Mouse (Mus musculus) heart, embryonic 12.5 days (tissue): Measurements from ENCODE around the gene Larp4. TPM values are rescaled to one million over a fixed set of nuclear protein-coding genes. Genes with fewer than 3 reads are reported as not detected.

ENCODE experiments used
- ATAC-seq: fragments of 200-750 bp; cut with Nextera tagmentation; 2 replicates; pipeline ENCODE4 v1.8.0; 2017; ENCODE audit warnings: moderate TSS enrichment, moderate library complexity; ENCODE audit not compliant: insufficient number of reproducible peaks, low FRiP score
- H3K27ac ChIP-seq: fragments of 300-500 bp; sonication (generic); 2 replicates; pipeline ENCODE4 v1.5.1; 2016; ENCODE audit warnings: mild to moderate bottlenecking, moderate library complexity; ENCODE audit not compliant: poor library complexity, severe bottlenecking
- H3K27me3 ChIP-seq: fragments of 300-500 bp; sonication (generic); replicated peaks from 2 replicates; pipeline ENCODE4 v1.6.1; 2016; ENCODE audit warnings: mild to moderate bottlenecking, moderate library complexity
- H3K36me3 ChIP-seq: fragments of 300-500 bp; sonication (generic); 2 replicates; pipeline ENCODE4 v1.6.1; 2016; ENCODE audit warnings: mild to moderate bottlenecking, moderate library complexity
- H3K4me1 ChIP-seq: fragments of 300-500 bp; sonication (generic); replicated peaks from 2 replicates; pipeline ENCODE4 v1.6.1; 2016; ENCODE audit warnings: mild to moderate bottlenecking
- H3K4me2 ChIP-seq: fragments of 300-500 bp; sonication (generic); 2 replicates; pipeline ENCODE4 v1.6.1; 2016; ENCODE audit warnings: mild to moderate bottlenecking, moderate library complexity
- H3K4me3 ChIP-seq: fragments of 300-500 bp; sonication (generic); 2 replicates; pipeline ENCODE4 v1.5.1; 2016; ENCODE audit warnings: mild to moderate bottlenecking
- H3K9ac ChIP-seq: fragments of 300-500 bp; sonication (generic); 2 replicates; pipeline ENCODE4 v1.6.1; 2016; ENCODE audit warnings: mild to moderate bottlenecking, moderate library complexity
- H3K9me3 ChIP-seq: fragments of 300-500 bp; sonication (generic); replicated peaks from 2 replicates; pipeline ENCODE4 v1.6.1; 2016; ENCODE audit warnings: mild to moderate bottlenecking, moderate library complexity
- WGBS: fragments of 180-500 bp; shearing (Covaris S2); methylation state at CpG from one replicate; pipeline ENCODE4 v1.1.7; 2016; 5-methylcytosine and 5-hydroxymethylcytosine counted together
- polyA plus RNA-seq: library from polyadenylated mRNA; unstranded; fragments of >200 nt; fragmentation: Nextera tagmentation; extraction: Ambion mirVana; gene quantifications from 2 replicates; pipeline ENCODE4 v1.2.1, GENCODE M21; 2016

Gene Larp4
- polyA plus RNA-seq, 1 experiment from 2014 or later: 38.0 TPM

DNA sequence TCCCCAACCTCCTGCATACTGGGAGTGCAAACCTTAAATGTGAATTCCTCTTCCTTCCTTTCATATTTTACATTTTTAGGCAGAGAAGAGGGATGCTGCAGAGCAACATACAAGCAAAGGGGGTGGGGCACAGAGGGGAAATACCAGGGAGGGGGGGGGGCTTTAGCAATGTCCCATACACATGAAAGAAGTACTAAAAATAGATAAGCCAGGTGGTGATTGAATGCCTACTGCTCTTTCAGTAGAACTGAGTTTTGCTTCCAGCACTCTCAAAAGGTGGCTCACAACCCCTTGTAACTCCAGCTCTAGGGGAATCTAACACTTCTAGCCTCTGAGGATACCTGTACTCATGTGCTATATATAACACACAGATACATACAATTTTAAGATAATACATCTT lies 36.3 kb downstream of the Larp4 start:
- H3K4me3 ChIP-seq: no peak overlapping the region
- H3K4me2 ChIP-seq: no peak overlapping the region
- ATAC-seq: no peak
- H3K9me3 ChIP-seq: no peaks in the 10 kb centered on the region
- H3K27ac ChIP-seq: peak overlapping the region; percentile 48; the same call in 1 of the 2 replicates
- H3K36me3 ChIP-seq: peaks cover 80% of the 10 kb centered on the region
- no peak overlapping the region for H3K9ac ChIP-seq
- H3K4me1 ChIP-seq: peaks cover 8% of the 10 kb centered on the region; the same call in 1 of the 2 replicates
- H3K27me3 ChIP-seq: no peaks in the 10 kb centered on the region

GRCm38 (mm10) chr15:100018280-100018899 lies 48.5 kb downstream of the Larp4 start:
- Histone ChIP-seq H3K4me1 (peaks cover 9% of the 10 kb centered on the region; the same call in 1 of the 2 replicates), H3K4me3 (no peak overlapping the region), H3K36me3 (peaks cover 13% of the 10 kb centered on the region), H3K9me3 (no peaks in the 10 kb centered on the region), H3K27ac (no peak overlapping the region), H3K4me2 (no peak overlapping the region), H3K9ac (no peak overlapping the region), H3K27me3 (no peaks in the 10 kb centered on the region)
- ATAC-seq: no peak
- WGBS: 78% methylated on average over 6 of the region's 6 CpGs

DNA sequence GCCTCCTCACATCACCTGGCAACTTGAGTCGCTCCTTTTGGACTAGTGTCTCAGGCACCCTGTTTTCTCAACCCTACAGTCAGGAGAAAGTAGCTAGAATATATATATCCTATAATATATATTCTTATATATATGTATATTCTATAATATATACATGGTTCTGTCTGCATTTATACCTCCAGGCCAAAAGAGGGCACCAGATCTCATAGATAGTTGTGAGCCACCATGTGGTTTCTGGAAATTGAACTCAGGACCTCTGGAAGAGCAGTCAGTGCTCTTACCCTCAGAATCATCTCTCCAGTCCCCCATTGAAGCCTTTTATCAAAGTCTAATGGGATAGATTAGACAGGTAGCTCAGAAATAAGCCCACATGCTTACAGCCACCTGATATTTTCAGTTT lies 51.3 kb downstream of the Larp4 start:
- Histone ChIP-seq H3K27ac (no peak overlapping the region), H3K4me2 (no peak overlapping the region), H3K4me1 (peaks cover 9% of the 10 kb centered on the region; the same call in 1 of the 2 replicates), H3K27me3 (no peaks in the 10 kb centered on the region), H3K36me3 (peaks cover 7% of the 10 kb centered on the region; the same call in 1 of the 2 replicates), H3K9ac (no peak overlapping the region), H3K9me3 (no peaks in the 10 kb centered on the region), H3K4me3 (no peak overlapping the region)
- WGBS: 92% methylated on average over 1 of the region's 1 CpGs
- ATAC-seq: no peak

DNA sequence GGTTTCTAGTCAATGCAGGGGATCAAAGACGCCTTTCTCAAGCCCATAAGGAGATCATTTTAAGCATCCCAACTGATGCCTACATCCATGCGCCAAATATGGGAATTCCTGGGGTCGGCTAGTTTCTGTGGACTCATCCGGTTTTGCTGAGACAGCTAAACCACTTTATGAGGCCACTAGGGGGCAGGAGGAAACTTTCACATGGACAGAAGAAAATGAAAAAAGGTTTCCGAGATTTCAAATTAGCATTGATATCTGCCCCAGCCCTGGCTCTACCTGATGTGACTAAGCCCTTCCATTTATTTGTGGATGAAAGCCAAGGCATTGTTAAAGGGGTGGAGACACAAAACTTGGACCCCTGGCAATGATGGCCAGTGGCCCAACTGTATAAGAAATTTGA lies 53.1 kb downstream of the Larp4 start:
- H3K4me2 ChIP-seq: no peak overlapping the region
- H3K4me1 ChIP-seq: peaks cover 9% of the 10 kb centered on the region; the same call in 1 of the 2 replicates
- H3K36me3 ChIP-seq: no peaks in the 10 kb centered on the region
- 21% methylated on average over 5 of the region's 5 CpGs for WGBS
- H3K9ac ChIP-seq: no peak overlapping the region
- H3K27me3 ChIP-seq: no peaks in the 10 kb centered on the region
- ATAC-seq: no peak
- 0 out of 2 replicates have a peak, but pooled peaks cover 2% of the 10 kb centered on the region for H3K9me3 ChIP-seq
- no peak overlapping the region for H3K4me3 ChIP-seq
- H3K27ac ChIP-seq: no peak overlapping the region

DNA sequence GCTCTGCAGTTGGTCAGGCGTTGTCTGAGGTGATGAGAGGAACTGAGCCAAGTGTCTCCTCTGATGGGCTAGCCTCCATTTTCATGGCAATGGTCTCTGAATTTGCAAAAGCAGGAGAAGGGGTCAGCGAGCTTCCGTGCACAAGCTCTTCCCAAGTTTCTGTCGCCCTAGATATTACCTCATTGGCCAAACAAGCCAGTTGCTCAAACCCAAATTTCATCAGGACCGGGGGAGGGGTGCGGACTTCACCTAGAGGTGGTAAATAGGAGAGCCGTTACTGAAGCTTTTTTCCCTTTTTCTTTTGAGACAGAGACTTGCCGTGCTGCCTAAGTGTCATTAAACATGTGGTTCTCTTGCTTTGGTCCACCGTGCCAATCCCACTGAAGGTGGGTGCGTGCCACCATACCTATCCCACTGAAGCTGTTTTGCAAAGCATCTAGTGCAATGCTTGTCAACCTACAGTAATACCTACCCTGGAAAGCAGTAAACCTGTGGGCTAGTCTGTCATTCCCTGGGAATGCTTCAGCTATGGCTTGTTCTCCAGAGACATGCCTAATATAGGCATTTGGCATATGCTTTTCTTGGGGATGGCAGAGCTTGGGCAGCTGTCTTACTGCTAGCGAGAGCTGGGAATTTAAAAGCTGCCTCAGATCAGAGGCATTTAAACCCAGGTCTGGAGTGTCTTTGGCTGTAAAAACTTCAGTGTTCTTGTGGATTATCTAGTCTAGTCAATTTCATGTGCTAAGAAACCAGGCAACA lies 55.4 kb downstream of the Larp4 start:
- 76% methylated on average over 11 of the region's 11 CpGs for whole genome bisulfite sequencing
- no peaks in the 10 kb centered on the region for H3K27me3 ChIP-seq
- H3K36me3 ChIP-seq: no peaks in the 10 kb centered on the region
- H3K9me3 ChIP-seq: 0 out of 2 replicates have a peak, but pooled peaks cover 2% of the 10 kb centered on the region
- ATAC-seq: no peak
- 0 out of 2 replicates have a peak, but pooled peaks cover 4% of the 10 kb centered on the region for H3K4me1 ChIP-seq
- H3K4me2 ChIP-seq: no peak overlapping the region
- H3K27ac ChIP-seq: no peak overlapping the region
- H3K9ac ChIP-seq: no peak overlapping the region
- no peak overlapping the region for H3K4me3 ChIP-seq

DNA sequence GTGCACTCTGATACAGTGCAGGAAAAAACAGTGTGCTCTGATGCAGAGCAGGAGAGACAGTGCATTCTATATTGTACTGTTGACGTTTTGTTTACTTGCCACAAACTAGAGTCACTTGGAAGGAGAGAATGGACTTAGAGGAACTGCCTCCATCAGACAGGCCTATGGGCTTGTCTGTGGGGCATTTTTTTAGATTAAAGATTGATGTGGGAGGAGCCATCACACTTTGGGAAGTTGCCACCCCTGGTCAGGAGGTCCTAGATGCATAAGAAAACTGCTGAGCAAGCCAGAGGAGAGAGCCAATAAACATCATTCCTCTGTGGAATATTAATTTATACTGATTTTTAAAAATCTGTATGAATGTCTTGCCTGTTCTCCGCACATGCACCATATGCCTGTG lies 58.3 kb downstream of the Larp4 start:
- no peak overlapping the region for H3K4me3 ChIP-seq
- H3K27ac ChIP-seq: no peak overlapping the region
- 0 out of 2 replicates have a peak, but pooled peaks cover 2% of the 10 kb centered on the region for H3K4me1 ChIP-seq
- no peak overlapping the region for H3K9ac ChIP-seq
- 71% methylated on average over 2 of the region's 2 CpGs for WGBS
- ATAC-seq: no peak
- no peaks in the 10 kb centered on the region for H3K27me3 ChIP-seq
- no peaks in the 10 kb centered on the region for H3K36me3 ChIP-seq
- no peak overlapping the region for H3K4me2 ChIP-seq
- H3K9me3 ChIP-seq: peaks cover 6% of the 10 kb centered on the region; the same call in 1 of the 2 replicates

DNA sequence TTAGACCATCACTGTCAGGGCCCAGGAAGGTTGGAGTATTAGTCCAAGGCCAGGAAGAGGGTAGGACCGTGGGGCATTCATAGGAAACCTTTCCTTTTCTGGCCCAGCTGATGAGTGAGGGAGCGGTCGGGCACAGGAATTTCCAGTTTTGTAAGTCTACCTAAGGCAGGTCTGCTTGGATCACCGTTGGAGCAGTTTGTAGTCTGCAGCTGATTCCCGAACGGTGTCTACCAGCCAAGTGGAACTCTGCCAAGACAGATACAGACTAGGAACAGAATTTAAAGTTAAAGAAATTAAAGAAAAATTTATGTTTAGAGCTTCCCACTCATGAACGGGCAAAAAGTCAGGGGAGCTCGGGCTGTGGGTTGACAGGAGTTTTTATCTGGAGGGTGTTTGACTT lies 59.6 kb downstream of the Larp4 start:
- H3K27me3 ChIP-seq: no peaks in the 10 kb centered on the region

GRCm38 (mm10) chr15:100029900-100030299 lies 60.0 kb downstream of the Larp4 start:
- no peak overlapping the region for H3K4me3 ChIP-seq
- 80% methylated on average over 2 of the region's 2 CpGs for WGBS
- no peak for ATAC-seq
- no peak overlapping the region for H3K4me2 ChIP-seq
- peaks cover 6% of the 10 kb centered on the region; the same call in 1 of the 2 replicates for H3K9me3 ChIP-seq
- no peak overlapping the region for H3K9ac ChIP-seq
- H3K36me3 ChIP-seq: no peaks in the 10 kb centered on the region
- no peaks in the 10 kb centered on the region for H3K4me1 ChIP-seq
- H3K27me3 ChIP-seq: no peaks in the 10 kb centered on the region
- no peak overlapping the region for H3K27ac ChIP-seq

More for the DNA sequence above, 59.6 kb downstream of the Larp4 start:
- H3K9ac ChIP-seq: no peak overlapping the region
- H3K9me3 ChIP-seq: peaks cover 6% of the 10 kb centered on the region; the same call in 1 of the 2 replicates
- H3K4me1 ChIP-seq: no peaks in the 10 kb centered on the region
- H3K4me3 ChIP-seq: no peak overlapping the region
- 68% methylated on average over 8 of the region's 8 CpGs for WGBS
- no peak for ATAC-seq
- no peak overlapping the region for H3K4me2 ChIP-seq
- no peak overlapping the region for H3K27ac ChIP-seq
- no peaks in the 10 kb centered on the region for H3K36me3 ChIP-seq

- Histone ChIP-seq H3K4me1 (no peaks in the 10 kb centered on the region), H3K27me3 (no peaks in the 10 kb centered on the region), H3K9me3 (peaks cover 4% of the 10 kb centered on the region; the same call in 1 of the 2 replicates), H3K36me3 (no peaks in the 10 kb centered on the region), H3K4me2 (no peak overlapping the region), H3K27ac (no peak overlapping the region), H3K4me3 (no peak overlapping the region), H3K9ac (no peak overlapping the region)
- 90% methylated on average over 3 of the region's 3 CpGs for WGBS
- no peak for ATAC-seq
Observed at GRCm38 (mm10) chr15:100032546-100032945, 62.7 kb downstream of the Larp4 start.

DNA sequence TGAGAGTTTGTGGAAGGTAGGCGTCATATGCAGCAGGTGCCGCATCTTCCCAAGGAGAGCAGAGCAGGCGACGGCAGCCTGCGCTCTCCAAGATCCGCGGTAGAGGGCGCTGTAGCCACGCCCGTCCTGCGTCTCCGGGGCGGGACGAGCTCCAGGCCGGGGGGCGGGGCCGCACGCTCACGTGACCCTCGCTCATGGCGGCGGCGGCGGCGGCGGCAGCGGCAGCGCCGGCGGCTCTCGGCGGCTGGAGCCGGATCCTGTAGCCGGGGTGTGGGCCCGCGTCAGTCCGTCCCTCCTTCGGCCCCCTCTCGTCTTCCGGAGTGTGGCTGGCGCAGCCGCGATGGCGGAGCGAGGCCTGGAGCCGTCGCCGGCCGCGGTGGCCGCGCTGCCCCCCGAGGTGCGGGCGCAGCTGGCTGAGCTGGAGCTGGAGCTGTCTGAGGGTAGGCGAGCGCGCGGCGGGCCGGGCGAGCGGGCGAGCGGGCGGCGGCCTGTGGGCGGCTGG lies 68.7 kb downstream of the Larp4 start, which contains the start of gene Dip2b:
TSS of gene Dip2b (plus strand) at position 195 of the 502 bp plus-strand sequence.
- Histone ChIP-seq H3K9me3 (no peaks in the 10 kb centered on the region), H3K4me2 (peak within 1 kb of the TSS; percentile 79), H3K27ac (peak within 1 kb of the TSS; percentile 97), H3K9ac (peak within 1 kb of the TSS; percentile 98), H3K4me3 (peak within 1 kb of the TSS; percentile 94), H3K36me3 (no peaks in the 10 kb centered on the region), H3K27me3 (no peaks in the 10 kb centered on the region), H3K4me1 (peaks cover 26% of the 10 kb centered on the region)
- ATAC-seq: peak; percentile 94
- under 1% methylated on average over 63 of the region's 68 CpGs for WGBS

DNA sequence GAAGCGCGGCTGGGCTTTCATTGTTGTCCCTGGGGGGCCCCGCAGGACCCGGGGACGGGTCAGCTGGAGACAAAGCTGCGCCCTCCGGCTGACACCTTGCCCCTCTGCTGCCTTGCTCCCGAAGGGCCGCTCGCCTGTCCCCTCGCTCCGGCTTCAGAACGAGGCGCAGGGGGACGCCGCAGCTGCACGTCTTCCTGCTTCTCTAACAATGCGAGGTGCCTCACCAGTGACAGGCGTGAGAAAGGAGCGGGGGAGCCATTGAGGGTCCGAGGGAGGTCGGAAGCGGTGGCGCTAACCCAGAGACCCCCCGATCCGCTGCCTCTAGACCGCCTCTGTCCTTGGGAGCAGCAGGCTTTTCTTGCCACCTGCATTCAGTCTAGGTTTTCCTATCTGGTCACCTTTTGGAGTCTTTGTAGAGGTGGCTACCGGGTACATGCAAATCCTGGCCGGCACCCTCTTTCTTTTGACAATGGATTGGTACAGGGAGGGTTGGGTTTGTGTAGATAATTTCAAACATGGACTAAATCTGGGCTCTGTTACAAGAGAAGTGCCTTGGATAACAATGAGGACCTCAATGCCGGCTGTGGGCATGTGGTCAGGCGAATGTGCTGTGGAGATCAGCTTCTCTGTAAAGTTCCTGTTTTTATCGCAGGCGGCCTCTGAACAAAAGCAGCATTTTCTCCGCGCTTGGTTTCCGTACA lies 69.3 kb downstream of the Larp4 start:
- Histone ChIP-seq H3K27ac (peak overlapping the region; percentile 97), H3K9ac (peak overlapping the region; percentile 98), H3K4me2 (peak overlapping the region; percentile 79), H3K9me3 (no peaks in the 10 kb centered on the region), H3K27me3 (no peaks in the 10 kb centered on the region), H3K4me1 (peaks cover 26% of the 10 kb centered on the region), H3K4me3 (peak overlapping the region; percentile 94), H3K36me3 (no peaks in the 10 kb centered on the region)
- ATAC-seq: peak; percentile 54
- WGBS: under 1% methylated on average over 36 of the region's 36 CpGs
